Mouse (Mus musculus): ENCODE measurements at regions not wholly inside any gene's neighbourhood (a gene's known extent, or its start where the extent isn't known, plus 50 kb on each side); places are given as distances from the start of the nearest gene placed in this dataset.

- TF ChIP-seq POLR2A (IDR thresholded peaks at IDR 0.05; ENCODE audit: extremely low read depth, insufficient read depth, low read length) (no peak), CTCF (IDR thresholded peaks at IDR 0.05; ENCODE audit: low read depth, low read length) (no peak)
Observed at GRCm38 (mm10) chr10:102763696-102764095, 251.7 kb downstream of the Rassf9 start.

All from liver, adult 2 months (tissue).